Mouse (Mus musculus) embryonic stem cell, embryonic (primary cell): ENCODE measurements at regions not wholly inside any gene's neighbourhood (a gene's known extent, or its start where the extent isn't known, plus 50 kb on each side); places are given as distances from the start of the nearest gene placed in this dataset.

Experiments used
- CTCF ChIA-PET, 4 experiments: fragments of 300-600 bp in 2 of 4; fragments of 350-600 bp in 2 of 4; sonication (Branson Sonifier 250); formaldehyde crosslinking; loops; one replicate each; lab custom pipeline; 2022; ENCODE audit warnings: inconsistent platforms in 2 of 4; lab: Charles Lee
- POLR2A ChIA-PET, 4 experiments: fragments of 300-600 bp in 2 of 4; fragments of 350-600 bp in 2 of 4; sonication (Branson Sonifier 250); formaldehyde crosslinking; loops; one replicate each; lab custom pipeline; 2022; ENCODE audit warnings: antibody characterized with exemption in 4 of 4, inconsistent platforms in 1 of 4; lab: Charles Lee

GRCm38 (mm10) chr14:40063371-40063770, 590.5 kb upstream of the Nrg3 start:
- CTCF ChIA-PET, result no interaction called here
- POLR2A ChIA-PET, result no interaction called here

- CTCF ChIA-PET, result no interaction called here
- POLR2A ChIA-PET, result no interaction called here
Observed at GRCm38 (mm10) chr14:40041879-40042278, 569.0 kb upstream of the Nrg3 start.

GRCm38 (mm10) chr14:40036173-40036572, 563.3 kb upstream of the Nrg3 start:
- CTCF ChIA-PET, result interaction anchor here in 1 of 4 experiments (0.6 kb wide), 1 partner anchor 997 kb away, joined by 7 read pairs; no protein-coding TSS in a partner anchor
- POLR2A ChIA-PET, result no interaction called here

- ChIA-PET POLR2A (no interaction called here), CTCF (no interaction called here)
Observed at GRCm38 (mm10) chr14:40015261-40015660, 542.4 kb upstream of the Nrg3 start.

- CTCF ChIA-PET, result no interaction called here
Observed at GRCm38 (mm10) chr14:40014646-40015045, 541.8 kb upstream of the Nrg3 start.

GRCm38 (mm10) chr14:40009781-40010551, 537.1 kb upstream of the Nrg3 start:
- CTCF ChIA-PET, result no interaction called here
- POLR2A ChIA-PET, result no interaction called here

More at GRCm38 (mm10) chr14:40014646-40015045, 541.8 kb upstream of the Nrg3 start:
- POLR2A ChIA-PET, result interaction anchor here in 1 of 4 experiments (0.9 kb wide), 1 partner anchor 16 kb away, joined by 3 read pairs; no protein-coding TSS in a partner anchor
